Mouse (Mus musculus) embryonic facial prominence, embryonic 13.5 days (tissue): ENCODE measurements around the gene Ece2. TPM values are rescaled to one million over a fixed set of nuclear protein-coding genes. Genes with fewer than 3 reads are reported as not detected.

ENCODE experiments used
- ATAC-seq: fragments of 200-750 bp; cut with Nextera tagmentation; 2 replicates; pipeline ENCODE4 v1.8.0; 2017; ENCODE audit warnings: low read depth; ENCODE audit not compliant: insufficient number of reproducible peaks, insufficient read depth, low FRiP score, low TSS enrichment
- H3K27ac ChIP-seq: fragments of 300-500 bp; sonication (generic); 2 replicates; pipeline ENCODE4 v1.5.1; 2015; ENCODE audit warnings: moderate library complexity, mild to moderate bottlenecking, inconsistent platforms
- H3K27me3 ChIP-seq: fragments of 300-500 bp; sonication (generic); 2 replicates; pipeline ENCODE4 v1.6.1; 2015; ENCODE audit warnings: mild to moderate bottlenecking, inconsistent platforms
- H3K36me3 ChIP-seq: fragments of 300-500 bp; sonication (generic); 2 replicates; pipeline ENCODE4 v1.6.1; 2015; ENCODE audit warnings: mild to moderate bottlenecking, inconsistent platforms
- H3K4me1 ChIP-seq: fragments of 300-500 bp; sonication (generic); 2 replicates; pipeline ENCODE4 v1.6.1; 2015; ENCODE audit warnings: inconsistent platforms
- H3K4me2 ChIP-seq: fragments of 300-500 bp; sonication (generic); 2 replicates; pipeline ENCODE4 v1.6.1; 2015; ENCODE audit warnings: moderate library complexity, mild to moderate bottlenecking, inconsistent platforms
- H3K4me3 ChIP-seq: fragments of 300-500 bp; sonication (generic); 2 replicates; pipeline ENCODE4 v1.5.1; 2015; ENCODE audit warnings: mild to moderate bottlenecking, inconsistent platforms
- H3K9ac ChIP-seq: fragments of 300-500 bp; sonication (generic); 2 replicates; pipeline ENCODE4 v1.6.1; 2015; ENCODE audit warnings: mild to moderate bottlenecking, inconsistent platforms
- H3K9me3 ChIP-seq: fragments of 300-500 bp; sonication (generic); 2 replicates; pipeline ENCODE4 v1.6.1; 2016; ENCODE audit warnings: inconsistent platforms
- WGBS: fragments of 180-500 bp; shearing (Covaris S2); methylation state at CpG from one replicate; pipeline ENCODE4 v1.1.7; 2015; ENCODE audit warnings: mixed read lengths; 5-methylcytosine and 5-hydroxymethylcytosine counted together
- polyA plus RNA-seq: library from polyadenylated mRNA; unstranded; fragments of >200 nt; fragmentation: Nextera tagmentation; extraction: Ambion mirVana; gene quantifications from 2 replicates; pipeline ENCODE4 v1.2.1, GENCODE M21; 2015

Gene Ece2
- polyA plus RNA-seq, 1 experiment from 2014 or later, result 9.2 TPM

DNA sequence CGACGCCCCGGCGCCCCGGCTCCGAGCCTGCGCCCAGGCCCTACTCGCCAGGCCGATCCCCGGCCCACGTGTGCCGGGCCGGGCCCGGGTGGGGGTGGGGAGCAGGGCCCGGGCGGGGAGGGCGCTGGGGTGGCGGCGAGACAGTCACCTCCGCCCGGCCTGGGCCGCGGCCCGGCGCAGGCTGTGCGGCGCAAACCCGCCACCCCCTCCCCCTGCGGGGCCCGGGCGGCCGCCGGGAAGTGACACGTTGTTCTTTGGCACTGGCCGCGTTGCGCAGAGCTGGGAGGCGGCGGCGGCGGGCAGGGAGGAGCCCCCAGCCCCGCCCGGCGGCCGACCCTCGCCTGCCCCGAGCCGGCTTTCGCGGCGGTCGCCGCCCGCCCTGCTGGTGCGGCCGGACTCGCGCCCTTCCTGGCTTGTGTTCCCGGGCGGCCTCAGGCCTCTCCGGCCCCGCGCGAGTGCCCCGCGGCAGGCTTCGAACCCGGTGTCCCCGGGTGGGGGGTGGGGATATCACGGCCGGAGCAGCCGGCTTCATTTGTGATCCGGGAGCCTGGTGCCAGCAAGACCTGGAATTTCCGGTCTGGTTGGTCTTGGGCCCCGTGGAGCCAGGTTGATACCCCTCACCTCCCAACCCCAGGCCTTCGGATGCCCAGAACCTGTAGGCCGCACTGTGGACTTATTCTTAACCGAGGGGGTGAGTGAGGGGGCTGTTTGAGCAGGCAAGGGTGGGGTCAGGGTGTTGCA, 43.5 kb downstream of the Ece2 start:
- Histone ChIP-seq H3K9ac (peak overlapping the region; percentile 96), H3K4me2 (peak overlapping the region; percentile 98), H3K27ac (peak overlapping the region; percentile 92), H3K9me3 (no peaks in the 10 kb centered on the region), H3K36me3 (peaks cover 37% of the 10 kb centered on the region), H3K4me1 (peaks cover 30% of the 10 kb centered on the region), H3K4me3 (peak overlapping the region; percentile 94), H3K27me3 (no peaks in the 10 kb centered on the region)
- under 1% methylated on average over 55 of the region's 78 CpGs for WGBS
- ATAC-seq, result peak; percentile 69

DNA sequence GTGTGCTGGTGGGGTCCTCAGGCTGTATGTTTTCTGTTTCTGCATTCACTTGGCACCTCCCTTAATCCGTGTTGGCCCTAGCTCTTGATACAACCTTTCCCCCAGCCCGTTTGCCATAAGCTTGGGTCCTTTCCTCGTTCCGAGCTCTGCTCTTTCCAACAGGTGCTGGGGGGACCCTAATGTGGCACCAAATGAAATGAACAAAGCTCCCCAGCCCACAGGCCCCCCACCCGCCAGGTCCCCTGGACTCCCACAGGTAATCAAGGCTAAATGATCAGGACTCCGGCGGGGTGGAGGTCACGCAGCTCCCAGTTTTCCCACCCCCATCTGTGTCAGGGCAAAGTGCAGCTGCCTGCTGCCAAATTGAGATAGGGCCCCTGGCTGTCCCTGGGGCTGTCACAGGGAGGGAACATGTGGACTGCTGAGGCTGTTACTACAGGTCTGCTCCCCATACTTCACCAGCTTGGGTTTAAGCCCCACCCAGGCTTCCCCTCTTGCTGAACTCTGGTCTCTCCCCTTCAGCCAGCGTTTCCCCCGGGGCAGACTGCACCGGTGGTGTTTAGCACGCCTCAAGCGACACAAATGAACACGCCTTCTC, 44.2 kb downstream of the Ece2 start:
- Histone ChIP-seq H3K9ac (peak overlapping the region; percentile 96), H3K27me3 (no peaks in the 10 kb centered on the region), H3K36me3 (peaks cover 43% of the 10 kb centered on the region), H3K4me2 (peak overlapping the region; percentile 98), H3K4me1 (peaks cover 30% of the 10 kb centered on the region), H3K27ac (peak overlapping the region; percentile 92), H3K4me3 (peak overlapping the region; percentile 94), H3K9me3 (no peaks in the 10 kb centered on the region)
- WGBS, result 7% methylated on average over 14 of the region's 14 CpGs
- ATAC-seq, result no peak

DNA sequence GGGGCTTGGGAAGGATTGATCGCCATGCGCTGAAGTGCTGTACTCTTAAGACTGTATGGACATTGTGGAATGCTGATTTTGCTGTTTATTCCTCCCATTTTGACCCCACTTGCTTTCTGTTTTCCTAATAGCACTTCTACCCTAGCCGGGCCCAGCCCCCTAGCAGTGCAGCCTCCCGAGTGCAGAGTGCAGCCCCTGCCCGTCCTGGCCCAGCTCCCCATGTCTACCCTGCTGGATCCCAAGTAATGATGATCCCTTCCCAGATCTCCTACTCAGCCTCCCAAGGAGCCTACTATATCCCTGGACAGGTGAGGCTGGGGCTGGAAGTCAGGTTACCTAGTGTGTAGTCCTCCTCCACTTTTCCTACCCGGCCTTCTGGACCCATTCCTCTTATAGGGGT, 45.6 kb downstream of the Ece2 start:
- Histone ChIP-seq H3K27ac (no peak overlapping the region), H3K27me3 (no peaks in the 10 kb centered on the region), H3K9me3 (no peaks in the 10 kb centered on the region), H3K4me3 (peak overlapping the region; percentile 94; the same call in 1 of the 2 replicates), H3K4me1 (peaks cover 30% of the 10 kb centered on the region), H3K9ac (no peak overlapping the region), H3K36me3 (peaks cover 58% of the 10 kb centered on the region), H3K4me2 (peak overlapping the region; percentile 98; the same call in 1 of the 2 replicates)
- no peak for ATAC-seq
- WGBS, result 91% methylated on average over 6 of the region's 6 CpGs

DNA sequence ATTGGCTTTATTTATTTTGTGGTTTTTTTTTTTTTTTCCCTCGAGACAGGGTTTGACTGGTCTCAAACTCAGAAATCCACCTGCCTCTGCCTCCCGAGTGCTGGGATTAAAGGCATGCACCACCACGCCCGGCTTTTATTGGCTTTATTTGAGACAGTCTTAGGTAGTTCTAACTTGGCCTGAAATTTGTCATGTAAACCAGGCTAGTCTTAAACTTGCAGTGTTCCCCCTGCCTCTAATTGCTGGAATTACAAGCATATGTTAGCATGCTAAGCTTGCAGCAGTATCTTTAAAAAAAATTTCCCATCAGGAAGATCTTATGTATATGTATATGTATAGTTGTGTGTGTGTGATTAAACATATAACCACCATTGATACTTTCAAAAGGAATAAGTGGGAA, 47.1 kb downstream of the Ece2 start:
- peaks cover 72% of the 10 kb centered on the region for H3K36me3 ChIP-seq
- H3K9ac ChIP-seq, result no peak overlapping the region
- no peak overlapping the region for H3K4me2 ChIP-seq
- 56% methylated on average over 4 of the region's 4 CpGs for WGBS
- H3K27me3 ChIP-seq, result no peaks in the 10 kb centered on the region
- H3K4me1 ChIP-seq, result peaks cover 29% of the 10 kb centered on the region
- ATAC-seq, result no peak
- no peak overlapping the region for H3K27ac ChIP-seq
- H3K4me3 ChIP-seq, result no peak overlapping the region
- no peaks in the 10 kb centered on the region for H3K9me3 ChIP-seq

DNA sequence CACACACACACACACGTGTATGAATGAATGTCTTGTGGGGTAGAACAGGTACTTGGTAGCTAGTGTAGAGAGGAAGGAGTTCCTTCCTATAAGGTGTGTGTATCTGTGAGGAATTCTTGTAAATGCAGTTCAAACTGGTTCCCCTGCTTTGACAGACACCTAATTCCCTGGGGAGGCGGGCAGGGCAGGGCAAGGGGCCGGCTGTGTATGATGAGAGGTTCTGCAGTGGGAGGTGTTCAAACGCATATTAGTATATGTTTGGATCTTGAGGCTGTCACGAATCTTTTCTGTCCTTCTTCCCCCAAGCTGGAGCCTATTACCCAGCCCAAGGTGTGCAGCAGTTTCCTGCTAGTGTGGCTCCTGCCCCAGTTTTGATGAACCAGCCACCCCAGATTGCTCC, 47.8 kb downstream of the Ece2 start:
- Histone ChIP-seq H3K27ac (no peak overlapping the region; the same call in 1 of the 2 replicates), H3K4me3 (no peak overlapping the region), H3K4me1 (peaks cover 25% of the 10 kb centered on the region), H3K4me2 (no peak overlapping the region), H3K36me3 (peaks cover 79% of the 10 kb centered on the region), H3K27me3 (no peaks in the 10 kb centered on the region), H3K9me3 (no peaks in the 10 kb centered on the region), H3K9ac (no peak overlapping the region)
- WGBS, result 76% methylated on average over 5 of the region's 5 CpGs
- ATAC-seq, result no peak

DNA sequence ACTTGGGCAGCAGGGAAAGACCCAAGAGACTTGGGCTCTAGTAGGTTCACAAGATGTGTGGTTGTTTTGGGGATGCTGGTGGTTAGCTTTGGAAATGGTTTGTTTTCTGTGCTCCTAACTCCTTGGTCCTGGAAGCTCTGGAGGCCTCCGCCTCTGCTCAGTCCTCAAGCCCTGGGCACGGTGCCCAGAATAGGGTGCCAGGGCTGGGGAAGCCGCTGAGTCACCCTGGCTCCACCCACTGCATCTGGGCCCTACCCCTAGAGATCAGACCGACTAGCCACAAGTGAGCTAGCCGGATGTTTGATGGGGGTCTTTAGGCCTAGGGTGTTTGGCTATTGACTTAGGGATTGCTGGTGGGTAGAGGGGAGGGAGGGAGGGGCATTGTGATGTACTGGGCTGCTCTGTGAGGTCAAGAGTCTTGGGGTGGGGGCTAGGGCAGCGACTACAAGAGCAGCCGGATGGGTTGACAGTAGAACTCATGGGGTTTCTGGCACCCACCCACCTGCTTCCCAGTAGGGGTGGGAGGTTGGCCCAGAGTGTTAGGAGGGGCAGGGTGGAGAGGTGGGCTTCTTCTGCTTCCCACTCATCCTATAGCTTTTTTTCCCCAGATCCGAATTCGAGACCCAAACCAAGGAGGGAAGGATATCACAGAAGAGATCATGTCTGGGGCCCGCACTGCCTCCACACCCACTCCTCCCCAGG, 48.5 kb downstream of the Ece2 start:
- no peak overlapping the region for H3K4me3 ChIP-seq
- no peaks in the 10 kb centered on the region for H3K9me3 ChIP-seq
- H3K27ac ChIP-seq, result no peak overlapping the region
- no peaks in the 10 kb centered on the region for H3K27me3 ChIP-seq
- H3K4me1 ChIP-seq, result peaks cover 25% of the 10 kb centered on the region
- 85% methylated on average over 10 of the region's 10 CpGs for WGBS
- no peak overlapping the region for H3K4me2 ChIP-seq
- peaks cover 87% of the 10 kb centered on the region for H3K36me3 ChIP-seq
- H3K9ac ChIP-seq, result no peak overlapping the region
- ATAC-seq, result no peak

DNA sequence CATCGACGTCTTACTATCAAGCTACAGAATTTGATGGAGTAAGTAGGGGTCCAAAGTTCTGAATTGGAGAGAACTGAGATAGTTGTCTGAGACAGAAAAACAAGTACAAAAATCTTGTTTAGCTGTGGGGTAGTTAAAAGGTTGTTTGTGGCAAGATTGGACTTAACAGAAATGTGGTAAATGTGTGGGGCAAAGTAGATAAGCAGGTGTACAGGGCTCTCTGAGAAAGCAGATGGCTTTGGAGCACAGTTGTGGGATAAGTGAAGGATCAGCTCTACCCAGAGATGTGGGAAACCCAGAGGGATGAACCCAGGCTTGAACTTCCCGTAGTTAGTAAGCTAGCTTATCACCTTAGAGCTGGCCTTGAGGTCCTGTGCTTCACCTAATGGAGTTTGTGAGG, 61.1 kb downstream of the Ece2 start:
- ATAC-seq, result no peak
- no peak overlapping the region for H3K27ac ChIP-seq
- WGBS, result 86% methylated on average over 3 of the region's 3 CpGs

DNA sequence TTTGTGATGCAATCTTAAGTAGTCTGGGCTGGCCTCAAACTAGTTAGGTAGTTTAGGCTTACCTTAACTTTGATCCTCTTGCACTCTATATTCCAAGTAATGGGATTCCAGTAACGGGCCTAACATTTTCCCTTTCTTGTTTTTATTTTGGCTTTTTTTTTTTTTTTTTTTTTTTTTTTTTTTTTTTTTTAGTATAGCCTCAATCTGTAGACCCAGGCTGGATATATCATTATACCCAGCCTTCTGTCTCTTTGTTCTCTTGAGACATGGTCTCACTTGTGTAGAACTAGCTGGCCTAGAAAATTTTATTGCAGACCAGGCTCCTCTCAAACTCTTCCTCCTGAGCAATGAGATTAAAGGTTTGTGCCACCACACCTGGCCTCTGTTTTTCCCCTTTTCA, 62.0 kb downstream of the Ece2 start:
- no peak for ATAC-seq
- WGBS, result 60% methylated on average over 1 of the region's 1 CpGs
- Histone ChIP-seq H3K4me2 (no peak overlapping the region), H3K27me3 (peaks cover 6% of the 10 kb centered on the region; the same call in 1 of the 2 replicates), H3K36me3 (peaks cover 55% of the 10 kb centered on the region), H3K27ac (no peak overlapping the region), H3K4me1 (peaks cover 29% of the 10 kb centered on the region), H3K4me3 (no peak overlapping the region), H3K9ac (no peak overlapping the region), H3K9me3 (no peaks in the 10 kb centered on the region)

More for the DNA sequence above, 61.1 kb downstream of the Ece2 start:
- peaks cover under 1% of the 10 kb centered on the region; the same call in 1 of the 2 replicates for H3K27me3 ChIP-seq
- H3K9me3 ChIP-seq, result no peaks in the 10 kb centered on the region
- no peak overlapping the region for H3K9ac ChIP-seq
- H3K4me3 ChIP-seq, result no peak overlapping the region
- H3K4me2 ChIP-seq, result no peak overlapping the region
- peaks cover 64% of the 10 kb centered on the region for H3K36me3 ChIP-seq
- H3K4me1 ChIP-seq, result peaks cover 22% of the 10 kb centered on the region

DNA sequence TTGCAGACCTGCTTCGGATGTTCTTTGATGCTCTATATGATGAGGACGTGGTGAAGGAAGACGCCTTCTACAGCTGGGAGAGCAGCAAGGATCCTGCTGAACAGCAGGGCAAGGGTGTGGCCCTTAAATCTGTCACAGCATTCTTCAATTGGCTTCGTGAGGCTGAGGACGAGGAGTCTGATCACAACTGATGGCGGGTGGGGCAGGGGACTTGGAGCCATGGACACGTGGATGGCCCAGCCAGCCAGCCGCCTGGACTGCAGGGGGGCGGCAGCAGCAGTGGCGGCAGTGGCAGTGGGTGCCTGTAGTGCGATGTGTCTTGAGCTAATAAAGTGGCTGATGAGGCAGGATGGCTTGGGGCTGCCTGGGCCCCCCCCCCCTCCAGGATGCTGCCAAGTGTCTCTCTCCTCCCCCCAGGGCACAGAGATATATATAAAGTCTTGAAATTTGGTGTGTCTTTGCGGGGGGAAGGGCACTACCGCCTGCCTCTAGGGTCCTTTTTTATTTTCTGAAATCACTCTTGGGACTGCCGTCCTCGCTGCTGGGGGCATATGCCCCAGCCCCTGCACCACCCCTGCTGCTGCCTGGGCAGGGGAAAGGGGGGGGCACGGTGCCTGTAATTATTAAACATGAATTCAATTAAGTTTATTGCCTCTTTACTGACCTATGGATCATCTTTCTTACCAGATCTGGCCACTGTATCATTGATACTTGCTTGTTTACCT, 62.8 kb downstream of the Ece2 start:
- H3K4me3 ChIP-seq, result peak overlapping the region; percentile 63
- no peaks in the 10 kb centered on the region for H3K9me3 ChIP-seq
- H3K27me3 ChIP-seq, result peaks cover 6% of the 10 kb centered on the region; the same call in 1 of the 2 replicates
- ATAC-seq, result no peak
- H3K9ac ChIP-seq, result 0 out of 2 replicates have a peak overlapping the region, but pooled peaks have one; percentile 0
- no peak overlapping the region for H3K27ac ChIP-seq
- H3K4me2 ChIP-seq, result peak overlapping the region; percentile 83
- peaks cover 29% of the 10 kb centered on the region for H3K4me1 ChIP-seq
- H3K36me3 ChIP-seq, result peaks cover 47% of the 10 kb centered on the region
- 44% methylated on average over 16 of the region's 16 CpGs for WGBS

DNA sequence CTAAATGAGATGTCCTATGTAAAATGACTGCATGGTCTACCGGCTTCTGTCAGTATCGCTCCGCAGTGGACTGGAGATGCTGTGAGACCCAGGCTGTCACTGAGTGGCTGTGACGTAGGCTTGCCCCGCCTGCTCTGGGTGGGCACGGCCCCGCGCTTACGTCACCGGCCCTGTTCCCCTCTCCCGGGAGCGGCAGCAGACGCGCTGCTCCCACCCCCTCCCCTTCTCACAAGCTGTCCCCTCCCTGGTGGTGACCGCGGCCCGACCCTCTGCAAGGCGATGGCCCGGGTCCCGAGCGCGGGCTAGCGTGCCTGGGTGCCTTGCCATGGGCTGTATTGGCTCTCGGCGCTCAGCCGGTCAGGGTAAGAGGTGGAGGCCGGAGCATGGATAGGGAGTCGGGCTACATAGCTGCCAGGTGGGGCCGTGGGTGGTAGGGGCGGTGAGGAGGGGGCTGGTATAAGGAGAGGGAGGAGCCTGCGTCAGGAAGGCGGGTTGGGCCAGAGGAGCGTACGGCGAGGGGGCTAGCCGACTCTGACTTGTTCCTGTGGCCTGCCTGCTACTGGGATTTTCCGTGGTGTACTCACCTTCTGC, 63.6 kb downstream of the Ece2 start, which contains the start of gene Fam131a:
Fam131a (plus strand) TSS at position 131 of the 591 bp plus-strand sequence.
- Histone ChIP-seq H3K36me3 (peaks cover 39% of the 10 kb centered on the region), H3K27me3 (peaks cover 6% of the 10 kb centered on the region; the same call in 1 of the 2 replicates), H3K4me2 (peak within 1 kb of the TSS; percentile 83), H3K9ac (peak within 1 kb of the TSS; percentile 75), H3K9me3 (no peaks in the 10 kb centered on the region), H3K27ac (peak within 1 kb of the TSS; percentile 87), H3K4me3 (peak within 1 kb of the TSS; percentile 63), H3K4me1 (peaks cover 29% of the 10 kb centered on the region)
- under 1% methylated on average over 35 of the region's 37 CpGs for WGBS
- ATAC-seq, result peak; percentile 86

DNA sequence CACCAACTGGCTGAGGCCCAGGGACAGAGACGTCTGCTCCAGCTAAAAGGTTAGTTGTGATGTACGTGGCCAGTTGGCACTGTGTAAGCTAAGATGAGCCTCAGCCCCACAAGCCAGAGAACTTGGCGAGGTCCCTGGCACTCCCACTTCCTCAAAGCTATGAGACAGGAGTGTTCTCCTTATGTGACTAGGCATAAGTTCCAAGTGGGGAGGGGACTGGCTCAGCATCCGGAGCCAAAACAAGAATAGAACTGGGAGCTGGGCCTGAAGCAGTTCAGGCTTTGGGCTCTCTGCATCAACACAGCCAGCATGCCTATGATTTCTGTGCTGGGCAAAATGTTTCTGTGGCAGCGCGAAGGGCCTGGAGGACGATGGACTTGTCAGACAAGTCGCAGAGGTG, 65.2 kb downstream of the Ece2 start:
- H3K4me3 ChIP-seq, result no peak overlapping the region
- peaks cover 31% of the 10 kb centered on the region for H3K36me3 ChIP-seq
- peaks cover 29% of the 10 kb centered on the region for H3K4me1 ChIP-seq
- H3K9ac ChIP-seq, result no peak overlapping the region
- 70% methylated on average over 8 of the region's 8 CpGs for WGBS
- H3K9me3 ChIP-seq, result no peaks in the 10 kb centered on the region
- H3K4me2 ChIP-seq, result peak overlapping the region; percentile 77; the same call in 1 of the 2 replicates
- peaks cover 6% of the 10 kb centered on the region; the same call in 1 of the 2 replicates for H3K27me3 ChIP-seq
- no peak for ATAC-seq
- no peak overlapping the region for H3K27ac ChIP-seq
